Mouse (Mus musculus) testis, adult 2 months (tissue): ENCODE measurements around the gene Ppp4r3a. TPM values are rescaled to one million over a fixed set of nuclear protein-coding genes. Genes with fewer than 3 reads are reported as not detected.

ENCODE experiments used
- H3K27ac ChIP-seq: fragments of 200-500 bp; 2 replicates; pipeline ENCODE4 v1.5.1; 2012; ENCODE audit warnings: low read depth, low read length; ENCODE audit not compliant: control insufficient read depth, insufficient read depth
- H3K27me3 ChIP-seq: fragments of 200-500 bp; 2 replicates; pipeline ENCODE4 v1.6.1; 2012; ENCODE audit warnings: mild to moderate bottlenecking, low read length, moderate library complexity; ENCODE audit not compliant: control insufficient read depth, insufficient read depth
- H3K36me3 ChIP-seq: fragments of 200-500 bp; 2 replicates; pipeline ENCODE4 v1.6.1; 2012; ENCODE audit warnings: mild to moderate bottlenecking, low read length; ENCODE audit not compliant: control insufficient read depth, insufficient read depth
- H3K4me1 ChIP-seq: fragments of 200-500 bp; 2 replicates; pipeline ENCODE4 v1.6.1; 2012; ENCODE audit warnings: low read length; ENCODE audit not compliant: control insufficient read depth, insufficient read depth
- H3K4me3 ChIP-seq: fragments of 200-500 bp; 2 replicates; pipeline ENCODE4 v1.5.1; 2012; ENCODE audit warnings: low read depth, mild to moderate bottlenecking, low read length, moderate library complexity, mixed read lengths; ENCODE audit not compliant: control insufficient read depth
- CTCF ChIP-seq: fragments of 200-500 bp; IDR thresholded peaks from 2 replicates; pipeline ENCODE4 v1.5.1; 2012; ENCODE audit warnings: low read depth, mild to moderate bottlenecking, inconsistent platforms, low read length, moderate library complexity; ENCODE audit not compliant: control insufficient read depth, insufficient read depth, insufficient replicate concordance
- POLR2A ChIP-seq: fragments of 200-500 bp; IDR thresholded peaks from 2 replicates; pipeline ENCODE4 v1.6.1; 2012; ENCODE audit warnings: low read depth, mild to moderate bottlenecking, inconsistent platforms, low read length, moderate library complexity; ENCODE audit not compliant: control insufficient read depth
- polyA plus RNA-seq: library from polyadenylated mRNA; depleted of rRNA; stranded (reverse); fragments of >200 nt; gene quantifications from 2 replicates; pipeline ENCODE4 v1.2.3, GENCODE M21; 2012

The Ppp4r3a gene
- polyA plus RNA-seq, 1 experiment: 9.8 TPM

- peaks cover 2% of the 10 kb centered on the region; the same call in 1 of the 2 replicates for H3K4me1 ChIP-seq
- no peak overlapping the region for H3K27ac ChIP-seq
- no peak overlapping the region for H3K4me3 ChIP-seq
- no peaks in the 10 kb centered on the region for H3K36me3 ChIP-seq
- H3K27me3 ChIP-seq: no peaks in the 10 kb centered on the region
- TF ChIP-seq POLR2A: no peak
- no peak for TF ChIP-seq CTCF
Measured at GRCm38 (mm10) chr12:101002801-101003513, 80.5 kb downstream of the Ppp4r3a start.

GRCm38 (mm10) chr12:100999061-100999954, 84.2 kb downstream of the Ppp4r3a start:
- Histone ChIP-seq H3K4me1 (peaks cover 5% of the 10 kb centered on the region; the same call in 1 of the 2 replicates), H3K36me3 (no peaks in the 10 kb centered on the region), H3K27ac (no peak overlapping the region), H3K4me3 (no peak overlapping the region), H3K27me3 (no peaks in the 10 kb centered on the region)
- no peak for TF ChIP-seq POLR2A
- TF ChIP-seq CTCF: no peak

- H3K27me3 ChIP-seq: no peaks in the 10 kb centered on the region
- H3K27ac ChIP-seq: no peak overlapping the region
- TF ChIP-seq POLR2A (no peak), CTCF (no peak)
- peaks cover 5% of the 10 kb centered on the region; the same call in 1 of the 2 replicates for H3K4me1 ChIP-seq
- no peak overlapping the region for H3K4me3 ChIP-seq
- H3K36me3 ChIP-seq: no peaks in the 10 kb centered on the region
Measured at GRCm38 (mm10) chr12:100998564-100998962, 84.9 kb downstream of the Ppp4r3a start.

GRCm38 (mm10) chr12:100997830-100998563, 85.5 kb downstream of the Ppp4r3a start:
- Histone ChIP-seq H3K27me3 (no peaks in the 10 kb centered on the region), H3K27ac (no peak overlapping the region), H3K36me3 (no peaks in the 10 kb centered on the region), H3K4me1 (peaks cover 5% of the 10 kb centered on the region; the same call in 1 of the 2 replicates), H3K4me3 (no peak overlapping the region)
- TF ChIP-seq POLR2A (no peak), CTCF (no peak)

- TF ChIP-seq POLR2A: no peak
- TF ChIP-seq CTCF: no peak
- H3K36me3 ChIP-seq: no peaks in the 10 kb centered on the region
- H3K4me3 ChIP-seq: no peak overlapping the region
- peaks cover 5% of the 10 kb centered on the region; the same call in 1 of the 2 replicates for H3K4me1 ChIP-seq
- H3K27me3 ChIP-seq: no peaks in the 10 kb centered on the region
- no peak overlapping the region for H3K27ac ChIP-seq
Measured at GRCm38 (mm10) chr12:100996378-100996898, 87.1 kb downstream of the Ppp4r3a start.

GRCm38 (mm10) chr12:100995607-100996377, 87.7 kb downstream of the Ppp4r3a start:
- Histone ChIP-seq H3K27me3 (no peaks in the 10 kb centered on the region), H3K36me3 (no peaks in the 10 kb centered on the region), H3K4me3 (no peak overlapping the region), H3K27ac (no peak overlapping the region), H3K4me1 (peaks cover 5% of the 10 kb centered on the region; the same call in 1 of the 2 replicates)
- no peak for TF ChIP-seq POLR2A
- TF ChIP-seq CTCF: no peak
